Mouse (Mus musculus) brain, embryonic 14.5 days (tissue): ENCODE data around the gene Nmt1.

ENCODE experiments used
- CTCF ChIP-seq: fragments of 200-500 bp; IDR thresholded peaks from 2 replicates; pipeline ENCODE4 v1.5.1; 2012; ENCODE audit warnings: inconsistent platforms, mild to moderate bottlenecking, moderate library complexity, borderline replicate concordance; ENCODE audit not compliant: insufficient read depth, insufficient read length; ENCODE audit errors: extremely low read depth
- POLR2A ChIP-seq: fragments of 200-500 bp; IDR thresholded peaks from 2 replicates; pipeline ENCODE4 v1.6.1; 2012; ENCODE audit warnings: mild to moderate bottlenecking, inconsistent platforms, borderline replicate concordance; ENCODE audit not compliant: poor library complexity, insufficient read depth, insufficient read length, severe bottlenecking; ENCODE audit errors: extremely low read depth

GRCm38 (mm10) chr11:103003210-103003609, 24.8 kb upstream of the Nmt1 start:
- TF ChIP-seq CTCF (no peak), POLR2A (no peak)
